20 mouse cellular contexts compared by ENCODE assay signal in genomic region chr10:107249606-107250186, GRCm38 (mm10). TPM values are rescaled to one million over a fixed set of nuclear protein-coding genes. Genes with fewer than 3 reads are reported as not detected.
"Had no signal": no experiment of that assay in that cellular context is flagged by ENCODE, and none has a peak within 500 bp of the region (broad histone marks: within the 10 kb centered on the region; RNA-seq: fewer than 3 reads in every experiment).

No protein-coding gene starts in this region.

- ATAC-seq: liver, embryonic 12.5 days had no signal

- H3K36me3 ChIP-seq: limb, embryonic 10.5 days; limb, embryonic 13.5 days; liver, embryonic 12.5 days; liver, embryonic 15.5 days; lung, embryonic 15.5 days had no signal

- H3K4me2 ChIP-seq: limb, embryonic 13.5 days; liver, embryonic 12.5 days; liver, embryonic 15.5 days; lung, embryonic 15.5 days; midbrain, embryonic 11.5 days had no signal

- H3K9ac ChIP-seq: limb, embryonic 13.5 days; liver, embryonic 12.5 days; liver, embryonic 15.5 days; lung, embryonic 15.5 days had no signal

- H3K9me3 ChIP-seq: limb, embryonic 10.5 days; limb, embryonic 13.5 days; liver, embryonic 12.5 days; liver, embryonic 15.5 days; lung, embryonic 15.5 days had no signal

- DNase-seq: kidney, adult 11 months; kidney, postnatal 14 days; layer of hippocampus, adult 9-11 months; liver; lung, adult 18-20 months; lung, postnatal 10 days; lung, postnatal 36 days; midbrain, embryonic 14.5 days; right cerebral cortex, postnatal 4 days; thymus, adult 2 months; thymus, postnatal 14 days; thymus, postnatal 4 days had no signal

- H3K27me3 ChIP-seq: limb, embryonic 13.5 days; liver, embryonic 12.5 days; liver, embryonic 15.5 days; lung, embryonic 15.5 days had no signal

- H3K4me1 ChIP-seq: limb, embryonic 10.5 days; limb, embryonic 13.5 days; liver, embryonic 12.5 days; liver, embryonic 15.5 days; lung, embryonic 15.5 days had no signal

- H3K4me3 ChIP-seq: layer of hippocampus, adult 2 months; limb, embryonic 10.5 days; limb, embryonic 13.5 days; liver, embryonic 12.5 days; liver, embryonic 15.5 days; lung, embryonic 15.5 days had no signal

- H3K27ac ChIP-seq: layer of hippocampus, adult 2 months; limb, embryonic 10.5 days; limb, embryonic 13.5 days; liver, embryonic 12.5 days; liver, embryonic 15.5 days; lung, embryonic 15.5 days; stomach, postnatal 0 days had no signal

RNA-seq across cellular contexts. Expression of gene Lin7a, which starts 21.8 kb away (rescaled TPM):
- polyA plus RNA-seq: thymus, adult 2 months had no signal
